Mouse (Mus musculus) gastrocnemius, postnatal 14 days (tissue): ENCODE measurements around the gene Defb46. TPM values are rescaled to one million over a fixed set of nuclear protein-coding genes. Genes with fewer than 3 reads are reported as not detected.

Experiments
- DNase-seq: peaks from one replicate; pipeline ENCODE4 v3.0.0; 2021; ENCODE audit warnings: mixed read lengths
- intact Hi-C: fragments of 180-260 bp; cut with DNase I; formaldehyde crosslinking; loops from one replicate; pipeline ENCODE4 v1.15.1; 2025; ENCODE audit warnings: low total_unique reads
- long read RNA-seq, 2 experiments: library from polyadenylated mRNA; stranded (forward); transcript quantifications; one replicate each; pipeline ENCODE4 v2.0.0; 2021
- total RNA-seq, 2 experiments: library from RNA; stranded (reverse); gene quantifications; 2 replicates each; pipeline ENCODE4 v1.2.3; 2021

The Defb46 gene
- total RNA-seq, result not detected
- long read RNA-seq, experiment 1, result 0 reads
- long read RNA-seq, experiment 2, result 0 reads

DNA sequence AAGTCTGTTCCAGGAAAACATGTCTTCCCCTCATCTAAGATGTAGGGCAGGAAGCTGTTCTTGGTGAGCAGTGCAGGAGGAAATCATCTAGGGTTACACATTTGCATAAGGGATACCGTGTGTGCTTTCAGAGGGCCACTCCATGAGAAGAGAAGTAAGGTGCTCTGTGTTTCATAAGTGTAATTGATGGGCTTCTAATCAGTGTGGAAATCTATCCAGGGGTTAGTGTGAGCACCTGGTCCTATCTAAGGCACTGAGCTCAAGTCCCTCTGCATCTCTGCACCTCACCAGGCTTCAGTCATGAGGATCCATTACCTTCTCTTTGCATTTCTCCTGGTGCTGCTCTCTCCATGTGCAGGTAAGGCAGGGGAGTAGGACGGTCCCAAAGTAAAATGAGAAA lies at the start of gene Defb46:
Defb46 (plus strand) TSS at position 301 of the 400 bp plus-strand sequence.
- no peak for DNase-seq
- intact Hi-C loops, result no loop called here

DNA sequence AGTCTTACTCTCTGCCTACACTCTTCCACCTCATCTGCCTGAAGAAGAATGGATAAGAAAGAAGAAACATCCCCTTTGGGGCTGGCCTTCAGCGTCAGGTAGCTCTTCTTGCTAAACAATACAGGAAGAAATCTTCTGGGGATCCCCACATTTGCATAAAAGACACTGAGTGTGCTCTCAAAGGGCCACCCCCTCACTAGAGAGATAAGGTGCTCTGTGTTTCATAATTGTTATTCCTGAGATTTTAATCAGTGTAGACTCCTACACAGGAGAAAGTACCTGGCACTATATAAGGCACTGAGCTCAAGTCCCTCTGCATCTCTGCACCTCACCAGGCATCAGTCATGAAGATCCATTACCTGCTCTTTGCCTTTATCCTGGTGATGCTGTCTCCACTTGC lies 14.6 kb upstream of the Defb46 start, which contains the start of gene Defb6:
Defb6 (plus strand) TSS at position 318 of the 400 bp plus-strand sequence.
- no peak for DNase-seq
- intact Hi-C loops, result no loop called here

DNA sequence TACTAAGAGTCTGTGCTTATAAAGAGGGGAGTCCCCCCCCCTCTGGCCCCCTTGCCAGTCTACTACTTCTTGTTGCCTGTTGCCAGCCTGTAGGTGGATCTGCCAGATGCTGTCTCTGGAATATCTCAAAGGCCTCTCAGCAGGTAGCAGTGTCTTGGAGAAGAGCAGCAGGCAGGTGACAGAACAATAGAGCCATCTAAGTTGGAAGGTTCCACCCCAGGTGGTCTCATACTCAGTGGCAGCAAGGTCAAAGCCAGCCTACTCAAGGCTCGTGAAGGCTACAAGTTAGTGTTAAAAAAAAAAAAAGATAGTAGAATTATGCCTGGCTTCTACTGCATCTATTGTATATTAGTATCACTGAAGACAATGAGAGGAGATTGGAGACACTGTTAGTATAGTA lies 1.6 kb upstream of the Defb46 start:
- intact Hi-C loops, result no loop called here

DNA sequence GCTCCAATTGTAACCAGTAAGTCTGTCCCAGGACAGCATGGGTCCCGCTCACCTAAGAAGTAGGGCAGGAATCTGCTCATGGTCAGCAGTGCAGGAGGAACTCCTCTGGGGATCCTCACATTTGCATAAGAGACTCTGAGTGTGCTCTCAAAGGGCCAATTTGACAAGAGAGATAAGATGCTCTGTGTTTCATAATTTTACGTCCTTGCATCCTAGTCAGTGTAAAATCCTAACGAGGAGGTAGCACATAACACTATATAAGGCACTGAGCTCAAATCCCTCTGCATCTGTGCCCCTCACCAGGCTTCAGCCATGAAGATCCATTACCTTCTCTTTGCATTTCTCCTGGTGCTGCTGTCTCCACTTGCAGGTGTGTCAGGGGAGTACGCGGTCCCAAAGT lies 7.6 kb downstream of the Defb46 start, which contains the start of gene Defb5:
Defb5 (plus strand) TSS at position 301 of the 400 bp plus-strand sequence.
- intact Hi-C loops, result no loop called here
- DNase-seq, result no peak

More for the DNA sequence above, 1.6 kb upstream of the Defb46 start:
- DNase-seq, result no peak

DNA sequence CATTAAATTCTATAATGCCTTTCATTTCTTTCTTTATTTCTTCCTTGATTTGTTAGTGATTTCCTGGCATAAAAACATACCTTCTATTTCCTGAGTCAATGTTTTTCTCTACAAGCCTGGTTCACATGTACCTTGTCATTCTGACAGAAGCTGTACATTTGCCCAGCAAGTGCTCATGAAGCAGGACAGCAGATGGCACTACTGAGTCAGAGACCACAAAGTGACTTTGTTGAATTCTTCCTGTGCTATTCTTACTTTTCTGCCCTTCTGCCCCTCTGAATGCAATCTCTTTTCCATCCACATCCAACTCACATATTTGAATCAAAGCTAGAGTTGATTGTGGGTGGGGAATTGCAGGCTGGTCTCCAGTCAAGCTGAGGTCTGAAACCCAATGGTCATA lies 18.4 kb downstream of the Defb46 start:
- intact Hi-C loops, result no loop called here
- no peak for DNase-seq

DNA sequence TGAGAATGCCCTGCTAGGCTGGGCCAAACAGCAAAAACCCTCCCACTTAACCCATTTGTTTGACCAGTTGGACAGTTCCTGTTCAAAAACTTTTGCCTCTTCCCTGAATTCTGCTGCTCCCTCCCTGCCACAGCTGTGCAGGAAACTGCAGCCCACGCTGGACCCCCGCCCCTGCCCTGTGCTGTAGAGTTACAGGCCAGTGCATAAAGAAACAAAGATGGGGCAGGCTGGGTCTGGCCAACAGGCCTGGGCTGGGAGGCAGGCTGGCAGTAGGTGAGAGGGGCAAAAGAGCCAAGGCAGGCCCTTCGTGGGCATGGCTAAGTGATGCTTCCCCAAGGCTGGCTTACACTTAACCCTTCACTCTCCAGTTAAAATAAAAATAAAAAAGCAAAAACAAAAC lies 20.0 kb downstream of the Defb46 start:
- no peak for DNase-seq
- intact Hi-C loops, result no loop called here

Other genes starting within 250 kb of the Defb46 start
- gene Defb37, start 248.9 kb upstream of the Defb46 start, total RNA-seq, result not detected
- not detected for gene Defb38, start 213.3 kb upstream of the Defb46 start, total RNA-seq
- gene Defb39, start 175.1 kb upstream of the Defb46 start, total RNA-seq, result not detected
- gene Defb12, start 125.1 kb upstream of the Defb46 start, total RNA-seq, result not detected
- not detected for gene Defb34, start 116.2 kb upstream of the Defb46 start, total RNA-seq
- not detected for gene Gm45826, start 99.1 kb upstream of the Defb46 start, total RNA-seq
- not detected for gene Defb14, start 45.6 kb upstream of the Defb46 start, total RNA-seq
- gene Defb4, start 41.2 kb upstream of the Defb46 start, total RNA-seq, result not detected
- not detected for gene Defb6, start 14.4 kb upstream of the Defb46 start, total RNA-seq
- not detected for gene Defb5, start 7.7 kb downstream of the Defb46 start, total RNA-seq
- not detected for gene Defb3, start 53.4 kb downstream of the Defb46 start, total RNA-seq
- not detected for gene Defb8, start 207.7 kb downstream of the Defb46 start, total RNA-seq